Mouse (Mus musculus): ENCODE data around the gene Lpar3.

The Lpar3 gene

GRCm38 (mm10) chr3:146220776-146221486, at the start of gene Lpar3:
Gene Lpar3 (plus strand): TSS chr3:146220963.
- DNase-seq (ENCODE audit: low spot score in 2 of 2) = peak; percentile 42 to 64

DNA sequence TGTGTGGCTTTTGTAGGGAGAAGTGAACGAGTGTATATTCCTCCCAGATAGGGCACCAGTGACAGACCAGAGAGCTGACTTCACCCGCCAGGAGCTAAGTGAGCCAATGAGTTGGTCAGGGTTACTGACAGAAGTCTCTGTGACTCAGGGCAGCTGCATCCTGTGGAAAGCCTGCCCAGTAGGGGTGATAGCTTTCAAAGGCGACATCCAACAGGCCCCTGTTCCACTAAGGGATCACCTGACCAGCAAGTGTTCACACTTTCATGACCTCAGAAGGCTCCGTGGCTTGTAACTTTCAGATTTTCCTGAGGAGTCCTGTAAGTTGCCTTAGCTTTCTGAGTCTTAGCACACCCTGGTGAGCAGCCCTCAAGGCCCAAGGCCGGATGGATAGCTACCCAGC, 47.7 kb upstream of the Lpar3 start:
- no peak for DNase-seq (ENCODE audit: low spot score in 2 of 2)

- no peak for DNase-seq (ENCODE audit: low spot score in 2 of 2)
These were observed 46.5 kb upstream of the Lpar3 start for GRCm38 (mm10) chr3:146174215-146174614.

- no peak for DNase-seq (ENCODE audit: low spot score in 2 of 2)
These were observed 43.5 kb upstream of the Lpar3 start for GRCm38 (mm10) chr3:146177295-146177694.

- peak; percentile 84 to 91 for DNase-seq (ENCODE audit: low spot score in 2 of 2)
These were observed 42.8 kb upstream of the Lpar3 start for GRCm38 (mm10) chr3:146177748-146178582.

DNA sequence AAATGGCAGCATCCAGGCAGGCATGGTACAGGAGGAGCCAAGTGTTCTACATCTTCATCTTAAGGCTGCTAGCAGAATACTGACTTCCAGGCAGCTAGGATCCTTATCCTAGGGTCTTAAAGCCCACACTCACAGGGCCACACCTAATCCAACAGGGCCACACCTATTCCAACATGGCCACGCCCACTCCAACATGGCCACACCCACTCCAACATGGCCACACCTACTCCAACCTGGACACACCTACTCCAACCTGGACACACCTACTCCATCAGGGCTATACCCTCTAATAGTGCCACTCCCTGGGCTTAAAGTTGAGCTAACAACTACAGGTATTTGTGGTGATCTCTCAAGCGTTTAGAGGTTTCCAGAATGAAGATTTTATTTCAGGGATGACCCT, 40.4 kb upstream of the Lpar3 start:
- no peak for DNase-seq (ENCODE audit: low spot score in 2 of 2)

DNA sequence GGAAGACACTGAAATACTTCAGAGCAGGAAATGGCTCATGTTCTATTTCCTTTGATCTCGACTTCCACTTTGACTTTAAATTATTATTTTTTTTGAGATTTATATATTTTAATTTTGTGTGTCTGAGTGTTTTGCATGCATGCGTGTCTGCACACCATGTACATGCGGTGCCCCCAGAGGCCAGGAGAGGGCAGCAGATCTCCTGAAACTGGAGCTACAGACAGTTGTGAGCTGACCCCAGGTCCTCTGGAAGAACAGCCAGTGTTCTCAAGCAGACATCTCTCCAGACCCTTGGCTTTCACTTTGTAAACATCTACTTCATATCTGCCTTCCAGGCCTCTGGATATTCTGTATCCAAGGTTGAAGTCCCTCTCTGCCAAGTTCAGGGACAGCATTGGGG, 39.8 kb upstream of the Lpar3 start:
- peak; percentile 55 to 66 for DNase-seq (ENCODE audit: low spot score in 2 of 2)

- peak; percentile 79 to 80 for DNase-seq (ENCODE audit: low spot score in 2 of 2)
These were observed 35.6 kb upstream of the Lpar3 start for GRCm38 (mm10) chr3:146184992-146185657.

DNA sequence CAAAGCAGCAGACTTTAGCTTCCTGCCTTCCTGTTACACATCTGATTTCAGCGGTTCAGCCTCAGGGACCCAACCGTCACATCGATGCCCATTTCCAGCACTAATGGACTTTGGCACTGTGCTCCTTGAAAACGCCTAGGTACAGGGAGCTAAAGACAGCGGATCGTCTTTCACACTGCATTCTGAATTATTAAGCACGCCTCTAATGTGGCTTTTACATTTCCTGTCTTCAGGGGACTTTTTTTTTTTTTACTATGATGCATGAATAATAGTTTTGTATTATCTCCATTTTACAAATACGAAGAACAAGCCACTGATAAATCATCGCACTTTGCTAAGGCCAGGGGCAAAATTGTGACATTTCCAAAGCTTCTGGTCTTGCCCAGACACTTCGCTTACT, 34.7 kb upstream of the Lpar3 start:
- no peak for DNase-seq (ENCODE audit: low spot score in 2 of 2)

DNA sequence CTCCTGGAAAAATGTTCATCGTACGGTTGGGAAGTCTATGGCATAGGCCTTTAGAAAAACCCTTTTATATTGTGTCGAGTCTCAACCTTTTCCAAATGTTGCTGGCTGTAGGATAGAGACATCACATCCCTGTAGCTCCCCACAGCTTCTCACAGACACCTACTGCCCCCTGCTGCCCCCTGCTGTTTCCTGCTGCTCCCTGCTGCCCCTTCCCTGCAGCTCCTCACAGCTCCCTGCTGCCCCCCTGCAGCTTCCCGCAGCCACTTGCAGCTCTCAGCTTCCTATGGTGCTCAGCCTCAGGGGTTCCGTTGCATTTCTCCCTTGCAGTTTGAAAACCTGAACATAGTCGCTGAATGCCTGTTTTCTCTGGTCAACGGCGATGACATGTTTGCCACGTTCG, 30.8 kb upstream of the Lpar3 start:
- DNase-seq (ENCODE audit: low spot score in 2 of 2) = no peak

- no peak for DNase-seq (ENCODE audit: low spot score in 2 of 2)
These were observed 28.3 kb upstream of the Lpar3 start for GRCm38 (mm10) chr3:146192507-146192906.

- no peak for DNase-seq (ENCODE audit: low spot score in 2 of 2)
These were observed 25.6 kb upstream of the Lpar3 start for GRCm38 (mm10) chr3:146195153-146195552.

GRCm38 (mm10) chr3:146196301-146196700, 24.5 kb upstream of the Lpar3 start:
- no peak for DNase-seq (ENCODE audit: low spot score in 2 of 2)

DNA sequence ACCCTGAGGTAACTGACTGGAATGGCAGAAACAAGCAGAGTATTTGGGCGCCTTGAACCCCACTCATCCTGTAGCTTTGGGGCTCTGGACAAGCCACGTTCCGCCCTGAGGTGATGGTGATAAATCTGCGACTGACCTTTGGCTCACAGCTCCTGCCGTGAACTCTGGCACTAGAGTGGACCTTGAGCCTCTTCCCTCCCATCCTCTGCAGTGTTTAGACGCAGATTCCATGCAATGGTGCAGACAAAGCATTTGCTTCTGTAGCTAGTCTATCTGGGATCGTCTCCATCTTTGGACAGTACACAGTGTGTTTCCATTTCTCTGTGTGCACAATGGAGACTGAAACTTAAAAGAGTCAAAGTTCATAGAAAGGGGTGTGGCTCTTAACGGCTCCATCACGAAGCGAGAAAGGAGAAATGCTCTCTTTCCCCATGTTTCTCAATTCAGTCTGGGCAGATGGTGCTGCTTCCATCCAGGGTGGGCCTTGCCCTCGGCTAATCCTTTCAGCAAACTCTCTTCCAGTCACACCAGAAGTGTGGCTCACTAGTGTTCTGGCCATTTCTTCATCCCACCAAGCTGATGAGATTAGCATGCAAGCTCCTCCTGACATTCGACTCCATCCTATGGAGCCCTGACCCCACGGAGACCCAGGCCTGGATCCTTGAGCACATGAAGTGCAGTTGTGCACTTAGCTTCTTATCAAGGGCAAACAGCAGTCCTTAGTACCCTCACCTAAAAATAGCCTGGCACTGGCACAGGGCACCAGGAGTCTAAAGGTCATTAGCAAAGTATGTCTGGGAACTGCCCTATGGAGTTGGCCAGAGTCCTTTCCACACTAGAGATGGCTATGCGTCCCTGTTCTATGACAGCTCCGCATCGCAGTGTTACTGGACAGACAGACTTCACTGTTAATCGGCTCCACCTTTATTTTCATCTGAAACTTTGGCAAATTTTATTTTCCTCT, 23.7 kb upstream of the Lpar3 start:
- no peak for DNase-seq (ENCODE audit: low spot score in 2 of 2)

DNA sequence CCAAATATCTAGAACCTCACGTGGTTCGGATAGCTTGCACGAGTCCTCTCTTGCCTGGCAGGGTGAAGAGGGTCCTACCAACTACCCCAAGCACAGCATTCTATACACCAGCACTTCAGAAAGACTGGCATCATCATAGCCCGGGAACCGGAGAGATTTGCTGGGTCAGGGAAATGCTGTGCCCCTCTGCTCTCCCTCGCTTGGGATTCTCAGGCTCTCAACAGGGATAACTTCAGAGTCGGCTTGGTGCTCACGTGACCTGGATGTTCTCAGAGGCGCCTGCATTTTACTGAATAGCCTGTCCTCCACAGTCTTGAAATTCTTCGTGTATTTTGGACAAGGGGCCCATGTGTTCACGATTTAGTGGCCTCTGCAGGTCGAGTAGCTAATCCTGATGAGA, 23.0 kb upstream of the Lpar3 start:
- DNase-seq (ENCODE audit: low spot score in 2 of 2) = no peak

- DNase-seq (ENCODE audit: low spot score in 2 of 2) = no peak
These were observed 21.8 kb upstream of the Lpar3 start for GRCm38 (mm10) chr3:146198803-146199481.

DNA sequence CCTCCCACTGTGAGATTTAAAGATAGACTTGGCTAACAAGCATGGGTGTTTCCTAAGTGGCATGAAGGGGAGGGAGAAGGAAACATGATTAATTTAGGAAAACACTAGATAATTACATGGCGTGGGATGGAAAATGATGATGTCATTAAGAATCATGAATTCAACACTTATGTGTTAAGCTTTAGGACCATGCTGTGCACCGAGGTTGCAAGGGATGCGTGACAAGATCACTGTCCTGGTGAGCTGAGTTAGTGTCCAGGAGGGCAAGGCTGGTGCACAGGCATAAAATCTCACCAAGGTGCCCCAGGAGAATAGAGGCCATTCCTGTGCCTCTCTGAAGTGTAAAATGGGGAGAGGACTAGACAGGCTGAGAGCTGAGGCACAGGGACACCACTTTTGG, 21.3 kb upstream of the Lpar3 start:
- DNase-seq (ENCODE audit: low spot score in 2 of 2) = no peak

- DNase-seq (ENCODE audit: low spot score in 2 of 2) = no peak
These were observed 16.4 kb upstream of the Lpar3 start for GRCm38 (mm10) chr3:146204375-146204774.

- no peak for DNase-seq (ENCODE audit: low spot score in 2 of 2)
These were observed 15.5 kb upstream of the Lpar3 start for GRCm38 (mm10) chr3:146205305-146205704.

GRCm38 (mm10) chr3:146206635-146207034, 14.1 kb upstream of the Lpar3 start:
- DNase-seq (ENCODE audit: low spot score in 2 of 2) = no peak

DNA sequence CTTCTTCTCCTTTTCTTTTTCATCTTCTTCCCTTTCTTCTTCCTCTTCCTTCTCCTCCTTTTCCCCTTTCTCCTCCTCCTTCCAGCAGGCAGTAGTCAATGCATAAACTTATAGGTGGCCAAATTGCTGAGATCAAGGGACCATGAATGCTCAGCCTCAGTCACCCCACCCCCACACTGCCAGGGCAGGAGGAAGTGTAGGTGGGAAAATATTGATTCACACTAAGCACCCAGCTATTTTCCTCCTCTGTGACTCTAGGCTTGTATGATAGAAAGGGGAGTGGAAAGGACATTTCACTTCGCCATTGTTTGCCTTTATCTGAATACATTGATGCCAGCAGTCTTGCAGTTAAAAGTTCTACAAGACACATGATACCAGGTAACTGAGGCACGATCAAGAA, 13.3 kb upstream of the Lpar3 start:
- no peak for DNase-seq (ENCODE audit: low spot score in 2 of 2)

All from right cerebral cortex, postnatal 10 days (tissue).